Mouse (Mus musculus): ENCODE data around the gene Hhipl1.
A peak's percentile ranks its signal among the peaks of the same experiment; 100 is the strongest.

- peak; percentile 94 for TF ChIP-seq CTCF (IDR thresholded peaks at IDR 0.05; ENCODE audit: borderline replicate concordance, extremely low read depth, insufficient read depth, insufficient read length)
- TF ChIP-seq POLR2A (IDR thresholded peaks at IDR 0.05; ENCODE audit: borderline replicate concordance, extremely low read depth, insufficient read depth, insufficient read length, poor library complexity, severe bottlenecking) = no peak
These were observed 27.0 kb downstream of the Hhipl1 start for GRCm38 (mm10) chr12:108333056-108333455.
